Mouse (Mus musculus): ENCODE measurements at regions not wholly inside any gene's neighbourhood (a gene's known extent, or its start where the extent isn't known, plus 50 kb on each side); places are given as distances from the start of the nearest gene placed in this dataset.

GRCm38 (mm10) chr9:46757005-46757672 lies 241.4 kb upstream of the Gm4791 start:
- no peak overlapping the region for H3K27ac ChIP-seq (ENCODE audit: low read length)
- no peak for ATAC-seq (ENCODE audit: insufficient read depth, low FRiP score)
- H3K27me3 ChIP-seq (ENCODE audit: control insufficient read depth, insufficient read depth, low read length): no peaks in the 10 kb centered on the region

GRCm38 (mm10) chr9:46751981-46752380 lies 246.6 kb upstream of the Gm4791 start:
- Histone ChIP-seq H3K27me3 (ENCODE audit: control insufficient read depth, insufficient read depth, low read length) (no peaks in the 10 kb centered on the region), H3K9ac (ENCODE audit: low read length) (no peak overlapping the region), H3K4me2 (ENCODE audit: low read depth, low read length) (no peak overlapping the region), H3K4me1 (ENCODE audit: control insufficient read depth, insufficient read depth, low read length) (no peaks in the 10 kb centered on the region), H3K36me3 (ENCODE audit: control insufficient read depth, insufficient read depth, low read length) (no peaks in the 10 kb centered on the region), H3K9me3 (replicated peaks; ENCODE audit: control insufficient read depth, low read length) (no peaks in the 10 kb centered on the region), H3K27ac (ENCODE audit: low read length) (no peak overlapping the region), H3K4me3 (replicated peaks; ENCODE audit: low read length) (no peak overlapping the region)
- no peak for ATAC-seq (ENCODE audit: insufficient read depth, low FRiP score)
- 51% methylated on average over 5 of the region's 5 CpGs for WGBS

More at GRCm38 (mm10) chr9:46757005-46757672, 241.4 kb upstream of the Gm4791 start:
- Histone ChIP-seq H3K4me2 (ENCODE audit: low read depth, low read length) (no peak overlapping the region), H3K4me3 (replicated peaks; ENCODE audit: low read length) (no peak overlapping the region), H3K4me1 (ENCODE audit: control insufficient read depth, insufficient read depth, low read length) (no peaks in the 10 kb centered on the region), H3K36me3 (ENCODE audit: control insufficient read depth, insufficient read depth, low read length) (no peaks in the 10 kb centered on the region), H3K9me3 (replicated peaks; ENCODE audit: control insufficient read depth, low read length) (no peaks in the 10 kb centered on the region), H3K9ac (ENCODE audit: low read length) (no peak overlapping the region)
- 68% methylated on average over 6 of the region's 6 CpGs for WGBS

- Histone ChIP-seq H3K27me3 (ENCODE audit: control insufficient read depth, insufficient read depth, low read length) (no peaks in the 10 kb centered on the region), H3K4me1 (ENCODE audit: control insufficient read depth, insufficient read depth, low read length) (no peaks in the 10 kb centered on the region), H3K4me3 (replicated peaks; ENCODE audit: low read length) (no peak overlapping the region), H3K36me3 (ENCODE audit: control insufficient read depth, insufficient read depth, low read length) (no peaks in the 10 kb centered on the region), H3K9ac (ENCODE audit: low read length) (no peak overlapping the region), H3K4me2 (ENCODE audit: low read depth, low read length) (no peak overlapping the region), H3K9me3 (replicated peaks; ENCODE audit: control insufficient read depth, low read length) (no peaks in the 10 kb centered on the region), H3K27ac (ENCODE audit: low read length) (no peak overlapping the region)
- 79% methylated on average over 6 of the region's 6 CpGs for WGBS
- no peak for ATAC-seq (ENCODE audit: insufficient read depth, low FRiP score)
Measured at GRCm38 (mm10) chr9:46749441-46749840, 249.1 kb upstream of the Gm4791 start.

- Histone ChIP-seq H3K9me3 (replicated peaks; ENCODE audit: control insufficient read depth, low read length) (no peaks in the 10 kb centered on the region), H3K27me3 (ENCODE audit: control insufficient read depth, insufficient read depth, low read length) (no peaks in the 10 kb centered on the region), H3K9ac (ENCODE audit: low read length) (no peak overlapping the region), H3K4me1 (ENCODE audit: control insufficient read depth, insufficient read depth, low read length) (no peaks in the 10 kb centered on the region), H3K4me2 (ENCODE audit: low read depth, low read length) (no peak overlapping the region), H3K36me3 (ENCODE audit: control insufficient read depth, insufficient read depth, low read length) (no peaks in the 10 kb centered on the region), H3K27ac (ENCODE audit: low read length) (no peak overlapping the region), H3K4me3 (replicated peaks; ENCODE audit: low read length) (no peak overlapping the region)
- ATAC-seq (ENCODE audit: insufficient read depth, low FRiP score): no peak
- 42% methylated on average over 3 of the region's 3 CpGs for WGBS
Measured at GRCm38 (mm10) chr9:46746266-46746665, 252.3 kb upstream of the Gm4791 start.

GRCm38 (mm10) chr9:46740496-46740895 lies 258.0 kb upstream of the Gm4791 start:
- H3K36me3 ChIP-seq (ENCODE audit: control insufficient read depth, insufficient read depth, low read length): no peaks in the 10 kb centered on the region
- H3K27me3 ChIP-seq (ENCODE audit: control insufficient read depth, insufficient read depth, low read length): no peaks in the 10 kb centered on the region
- WGBS: 88% methylated on average over 4 of the region's 4 CpGs
- no peak overlapping the region for H3K9ac ChIP-seq (ENCODE audit: low read length)
- H3K4me2 ChIP-seq (ENCODE audit: low read depth, low read length): no peak overlapping the region
- H3K4me1 ChIP-seq (ENCODE audit: control insufficient read depth, insufficient read depth, low read length): no peaks in the 10 kb centered on the region
- no peaks in the 10 kb centered on the region for H3K9me3 ChIP-seq (replicated peaks; ENCODE audit: control insufficient read depth, low read length)
- no peak overlapping the region for H3K27ac ChIP-seq (ENCODE audit: low read length)
- H3K4me3 ChIP-seq (replicated peaks; ENCODE audit: low read length): no peak overlapping the region
- no peak for ATAC-seq (ENCODE audit: insufficient read depth, low FRiP score)

- H3K36me3 ChIP-seq (ENCODE audit: control insufficient read depth, insufficient read depth, low read length): no peaks in the 10 kb centered on the region
- H3K4me2 ChIP-seq (ENCODE audit: low read depth, low read length): no peak overlapping the region
- no peaks in the 10 kb centered on the region for H3K27me3 ChIP-seq (ENCODE audit: control insufficient read depth, insufficient read depth, low read length)
- WGBS: 58% methylated on average over 3 of the region's 3 CpGs
- H3K9me3 ChIP-seq (replicated peaks; ENCODE audit: control insufficient read depth, low read length): no peaks in the 10 kb centered on the region
- no peaks in the 10 kb centered on the region for H3K4me1 ChIP-seq (ENCODE audit: control insufficient read depth, insufficient read depth, low read length)
- H3K9ac ChIP-seq (ENCODE audit: low read length): no peak overlapping the region
- H3K27ac ChIP-seq (ENCODE audit: low read length): no peak overlapping the region
- no peak overlapping the region for H3K4me3 ChIP-seq (replicated peaks; ENCODE audit: low read length)
- ATAC-seq (ENCODE audit: insufficient read depth, low FRiP score): no peak
Measured at GRCm38 (mm10) chr9:46739341-46739740, 259.2 kb upstream of the Gm4791 start.

- Histone ChIP-seq H3K27ac (ENCODE audit: low read length) (no peak overlapping the region), H3K9me3 (replicated peaks; ENCODE audit: control insufficient read depth, low read length) (no peaks in the 10 kb centered on the region), H3K9ac (ENCODE audit: low read length) (no peak overlapping the region), H3K4me2 (ENCODE audit: low read depth, low read length) (no peak overlapping the region), H3K4me1 (ENCODE audit: control insufficient read depth, insufficient read depth, low read length) (no peaks in the 10 kb centered on the region), H3K36me3 (ENCODE audit: control insufficient read depth, insufficient read depth, low read length) (no peaks in the 10 kb centered on the region), H3K4me3 (replicated peaks; ENCODE audit: low read length) (no peak overlapping the region), H3K27me3 (ENCODE audit: control insufficient read depth, insufficient read depth, low read length) (0 out of 2 replicates have a peak, but pooled peaks cover 2% of the 10 kb centered on the region)
- WGBS: 33% methylated on average over 3 of the region's 3 CpGs
- 0 out of 2 replicates have a peak, but pooled peaks have one; percentile 2 for ATAC-seq (ENCODE audit: insufficient read depth, low FRiP score)
Measured at GRCm38 (mm10) chr9:46738634-46739033, 259.9 kb upstream of the Gm4791 start.

- Histone ChIP-seq H3K4me3 (replicated peaks; ENCODE audit: low read length) (no peak overlapping the region), H3K4me2 (ENCODE audit: low read depth, low read length) (no peak overlapping the region), H3K27ac (ENCODE audit: low read length) (no peak overlapping the region), H3K4me1 (ENCODE audit: control insufficient read depth, insufficient read depth, low read length) (no peaks in the 10 kb centered on the region), H3K9ac (ENCODE audit: low read length) (no peak overlapping the region), H3K36me3 (ENCODE audit: control insufficient read depth, insufficient read depth, low read length) (no peaks in the 10 kb centered on the region), H3K27me3 (ENCODE audit: control insufficient read depth, insufficient read depth, low read length) (0 out of 2 replicates have a peak, but pooled peaks cover 2% of the 10 kb centered on the region), H3K9me3 (replicated peaks; ENCODE audit: control insufficient read depth, low read length) (no peaks in the 10 kb centered on the region)
- ATAC-seq (ENCODE audit: insufficient read depth, low FRiP score): no peak
- WGBS: 65% methylated on average over 4 of the region's 4 CpGs
Measured at GRCm38 (mm10) chr9:46738056-46738455, 260.5 kb upstream of the Gm4791 start.

GRCm38 (mm10) chr9:46737446-46737845 lies 261.1 kb upstream of the Gm4791 start:
- H3K9ac ChIP-seq (ENCODE audit: low read length): no peak overlapping the region
- H3K4me1 ChIP-seq (ENCODE audit: control insufficient read depth, insufficient read depth, low read length): no peaks in the 10 kb centered on the region
- 61% methylated on average over 3 of the region's 3 CpGs for WGBS
- no peak overlapping the region for H3K27ac ChIP-seq (ENCODE audit: low read length)
- H3K4me2 ChIP-seq (ENCODE audit: low read depth, low read length): no peak overlapping the region
- no peak for ATAC-seq (ENCODE audit: insufficient read depth, low FRiP score)
- H3K9me3 ChIP-seq (replicated peaks; ENCODE audit: control insufficient read depth, low read length): no peaks in the 10 kb centered on the region
- H3K4me3 ChIP-seq (replicated peaks; ENCODE audit: low read length): no peak overlapping the region
- H3K36me3 ChIP-seq (ENCODE audit: control insufficient read depth, insufficient read depth, low read length): no peaks in the 10 kb centered on the region
- 0 out of 2 replicates have a peak, but pooled peaks cover 2% of the 10 kb centered on the region for H3K27me3 ChIP-seq (ENCODE audit: control insufficient read depth, insufficient read depth, low read length)
